Mouse (Mus musculus) embryonic facial prominence, embryonic 12.5 days (tissue): ENCODE data around the gene Nup107. TPM values are rescaled to one million over a fixed set of nuclear protein-coding genes. Genes with fewer than 3 reads are reported as not detected.

Source experiments
- ATAC-seq: fragments of 200-750 bp; cut with Nextera tagmentation; 2 replicates; pipeline ENCODE4 v1.8.0; 2017; ENCODE audit not compliant: insufficient number of reproducible peaks, insufficient read depth, low FRiP score, low TSS enrichment
- H3K27ac ChIP-seq: fragments of 300-500 bp; sonication (generic); 2 replicates; pipeline ENCODE4 v1.5.1; 2016; ENCODE audit warnings: mild to moderate bottlenecking
- H3K27me3 ChIP-seq: fragments of 300-500 bp; sonication (generic); 2 replicates; pipeline ENCODE4 v1.6.1; 2016; ENCODE audit warnings: mild to moderate bottlenecking, moderate library complexity
- H3K36me3 ChIP-seq: fragments of 300-500 bp; sonication (generic); 2 replicates; pipeline ENCODE4 v1.6.1; 2016; ENCODE audit warnings: mild to moderate bottlenecking
- H3K4me1 ChIP-seq: fragments of 300-500 bp; sonication (generic); 2 replicates; pipeline ENCODE4 v1.6.1; 2016
- H3K4me2 ChIP-seq: fragments of 300-500 bp; sonication (generic); replicated peaks from 2 replicates; pipeline ENCODE4 v1.6.1; 2016; ENCODE audit warnings: mild to moderate bottlenecking, moderate library complexity
- H3K4me3 ChIP-seq: fragments of 300-500 bp; sonication (generic); 2 replicates; pipeline ENCODE4 v1.5.1; 2016; ENCODE audit warnings: mild to moderate bottlenecking
- H3K9ac ChIP-seq: fragments of 300-500 bp; sonication (generic); 2 replicates; pipeline ENCODE4 v1.6.1; 2016; ENCODE audit warnings: mild to moderate bottlenecking, moderate library complexity
- H3K9me3 ChIP-seq: fragments of 300-500 bp; sonication (generic); 2 replicates; pipeline ENCODE4 v1.6.1; 2016; ENCODE audit warnings: mild to moderate bottlenecking, moderate library complexity
- WGBS: fragments of 180-500 bp; shearing (Covaris S2); methylation state at CpG from one replicate; pipeline ENCODE4 v1.1.7; 2016; 5-methylcytosine and 5-hydroxymethylcytosine counted together
- polyA plus RNA-seq: library from polyadenylated mRNA; unstranded; fragments of >200 nt; fragmentation: Nextera tagmentation; extraction: Ambion mirVana; gene quantifications from 2 replicates; pipeline ENCODE4 v1.2.1, GENCODE M21; 2016

The Nup107 gene
- polyA plus RNA-seq, 1 experiment from 2014 or later = 85.3 TPM

DNA sequence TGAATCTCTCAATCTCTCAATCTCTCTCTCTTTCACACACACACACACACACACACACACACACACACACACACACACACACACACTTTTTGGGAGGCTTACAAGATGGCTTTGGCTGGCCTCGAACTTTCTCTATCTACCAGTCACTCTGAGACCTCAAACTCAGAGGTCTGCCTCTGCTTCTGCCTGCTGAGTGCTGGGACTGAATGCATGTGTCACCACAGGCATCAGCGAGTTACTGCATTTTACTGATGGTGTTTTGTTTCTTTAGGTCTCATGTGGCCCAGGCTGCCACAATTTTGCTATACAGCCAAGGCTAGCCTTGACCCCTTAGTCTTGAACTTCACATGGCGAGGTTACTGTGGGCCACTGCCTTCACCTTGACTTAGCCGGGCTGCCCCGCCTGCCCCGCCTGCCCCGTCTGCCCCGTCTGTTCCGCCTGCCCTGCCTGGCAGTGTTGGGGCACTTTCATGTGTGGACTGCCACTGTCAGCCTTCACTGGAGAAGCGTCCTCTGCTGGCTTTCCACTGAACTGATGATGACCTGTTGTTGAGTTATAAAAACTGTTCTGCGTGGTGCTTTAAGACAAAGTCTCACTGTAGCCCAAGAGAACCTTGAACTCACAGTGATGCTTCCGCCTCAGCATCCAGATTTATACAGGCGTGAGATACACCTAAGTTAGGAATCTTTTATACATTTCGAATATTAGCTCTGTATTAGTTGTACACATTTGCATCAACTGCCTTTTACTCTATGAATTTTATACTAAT, 9.8 kb downstream of the Nup107 start:
- Histone ChIP-seq H3K4me3 (no peak overlapping the region), H3K27ac (no peak overlapping the region)
- WGBS = 92% methylated on average over 14 of the region's 14 CpGs

DNA sequence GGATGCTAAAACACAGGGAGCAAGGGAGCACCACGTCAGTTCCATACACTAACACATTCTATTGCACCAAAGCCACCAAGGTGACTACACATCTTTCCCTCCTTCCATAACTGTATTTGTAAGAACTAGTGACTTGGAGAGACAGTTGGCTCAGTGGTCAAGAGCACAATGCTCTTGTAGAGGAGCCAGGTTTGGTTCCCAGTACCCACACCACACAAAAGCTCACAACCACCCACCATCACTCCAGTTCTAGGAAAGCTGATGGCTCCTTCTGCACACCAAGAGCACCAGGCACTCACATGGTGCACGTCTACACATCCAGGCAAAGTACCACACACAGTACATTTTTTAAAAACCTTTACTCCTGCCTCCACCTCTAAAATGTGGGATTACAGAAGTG, 10.4 kb downstream of the Nup107 start:
- peaks cover 84% of the 10 kb centered on the region for H3K36me3 ChIP-seq
- no peak overlapping the region for H3K4me2 ChIP-seq
- H3K9ac ChIP-seq = no peak overlapping the region
- H3K4me1 ChIP-seq = no peaks in the 10 kb centered on the region
- no peak for ATAC-seq
- H3K27me3 ChIP-seq = no peaks in the 10 kb centered on the region
- no peak overlapping the region for H3K27ac ChIP-seq
- no peak overlapping the region for H3K4me3 ChIP-seq
- H3K9me3 ChIP-seq = no peaks in the 10 kb centered on the region
- 94% methylated on average over 2 of the region's 2 CpGs for WGBS

More for the DNA sequence above, 9.8 kb downstream of the Nup107 start:
- no peak overlapping the region for H3K4me2 ChIP-seq
- H3K4me1 ChIP-seq = no peaks in the 10 kb centered on the region
- ATAC-seq = no peak
- peaks cover 87% of the 10 kb centered on the region for H3K36me3 ChIP-seq
- H3K27me3 ChIP-seq = no peaks in the 10 kb centered on the region
- no peaks in the 10 kb centered on the region for H3K9me3 ChIP-seq
- no peak overlapping the region for H3K9ac ChIP-seq

DNA sequence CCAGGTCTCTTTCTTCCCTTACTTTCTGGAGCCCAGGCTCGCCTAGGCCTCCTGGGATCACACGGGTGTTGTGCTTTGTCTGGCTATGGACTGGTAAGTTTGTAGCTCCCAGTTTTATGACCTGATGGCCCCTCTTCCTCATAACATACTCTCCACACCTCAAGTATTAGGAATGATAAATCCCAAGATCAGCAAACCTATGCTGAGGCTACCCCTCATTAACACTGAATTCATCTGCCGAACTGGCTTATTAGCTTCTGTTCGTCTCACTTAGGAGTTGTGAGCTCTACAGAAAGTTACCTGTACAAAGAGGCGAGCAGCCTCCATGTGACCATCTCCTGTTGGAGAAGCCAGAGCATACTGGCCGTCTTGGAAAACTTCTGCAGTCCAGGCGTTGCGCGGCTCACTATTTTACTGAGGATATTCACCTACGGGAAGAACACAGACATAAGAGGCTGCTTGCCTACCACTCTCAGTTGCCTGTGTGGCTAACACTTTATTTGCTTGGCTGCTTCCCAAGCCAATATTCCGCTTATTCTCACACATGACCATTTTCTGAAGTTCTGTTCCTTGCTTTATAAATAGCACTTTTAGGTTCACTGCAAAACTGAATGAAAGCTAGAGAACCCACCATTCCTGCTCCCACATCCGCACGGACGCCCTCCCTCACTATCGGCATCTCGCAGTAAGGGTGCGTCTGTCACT, 11.3 kb downstream of the Nup107 start:
- Histone ChIP-seq H3K9me3 (no peaks in the 10 kb centered on the region), H3K36me3 (peaks cover 84% of the 10 kb centered on the region), H3K27me3 (no peaks in the 10 kb centered on the region), H3K4me2 (no peak overlapping the region), H3K9ac (no peak overlapping the region), H3K4me1 (no peaks in the 10 kb centered on the region), H3K27ac (no peak overlapping the region), H3K4me3 (no peak overlapping the region)
- ATAC-seq = no peak
- 95% methylated on average over 17 of the region's 17 CpGs for WGBS

DNA sequence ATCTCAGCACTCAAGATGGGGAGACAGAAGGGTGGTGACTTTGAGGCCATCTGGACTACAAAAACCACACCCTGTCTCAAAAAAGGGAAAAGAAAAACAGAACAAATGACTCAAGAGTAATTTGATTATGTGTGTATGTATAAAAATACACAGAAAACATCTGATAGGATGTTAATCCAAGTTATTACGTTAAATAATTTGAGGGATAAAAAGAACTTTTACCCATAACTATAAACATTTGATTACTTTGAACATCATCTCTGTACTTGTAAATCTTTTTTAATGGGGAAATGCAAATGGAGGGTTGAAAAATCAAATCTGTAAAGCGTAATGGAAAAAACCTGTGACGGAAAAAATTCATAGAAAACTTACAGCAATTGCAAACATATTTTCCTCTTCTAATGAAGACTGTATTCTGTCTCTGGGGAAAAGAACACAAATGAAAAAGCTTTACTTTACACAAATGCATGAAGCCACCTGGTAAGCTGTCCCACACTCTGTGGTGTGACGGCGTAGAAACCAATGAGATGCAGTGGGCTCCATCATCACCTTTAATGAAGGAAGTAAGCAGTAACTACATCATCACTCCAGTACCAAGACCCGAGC, 12.1 kb downstream of the Nup107 start:
- Histone ChIP-seq H3K27ac (no peak overlapping the region), H3K9ac (no peak overlapping the region), H3K36me3 (peaks cover 82% of the 10 kb centered on the region), H3K4me3 (no peak overlapping the region), H3K4me2 (no peak overlapping the region), H3K9me3 (no peaks in the 10 kb centered on the region), H3K4me1 (no peaks in the 10 kb centered on the region), H3K27me3 (no peaks in the 10 kb centered on the region)
- 93% methylated on average over 6 of the region's 6 CpGs for WGBS
- ATAC-seq = no peak

DNA sequence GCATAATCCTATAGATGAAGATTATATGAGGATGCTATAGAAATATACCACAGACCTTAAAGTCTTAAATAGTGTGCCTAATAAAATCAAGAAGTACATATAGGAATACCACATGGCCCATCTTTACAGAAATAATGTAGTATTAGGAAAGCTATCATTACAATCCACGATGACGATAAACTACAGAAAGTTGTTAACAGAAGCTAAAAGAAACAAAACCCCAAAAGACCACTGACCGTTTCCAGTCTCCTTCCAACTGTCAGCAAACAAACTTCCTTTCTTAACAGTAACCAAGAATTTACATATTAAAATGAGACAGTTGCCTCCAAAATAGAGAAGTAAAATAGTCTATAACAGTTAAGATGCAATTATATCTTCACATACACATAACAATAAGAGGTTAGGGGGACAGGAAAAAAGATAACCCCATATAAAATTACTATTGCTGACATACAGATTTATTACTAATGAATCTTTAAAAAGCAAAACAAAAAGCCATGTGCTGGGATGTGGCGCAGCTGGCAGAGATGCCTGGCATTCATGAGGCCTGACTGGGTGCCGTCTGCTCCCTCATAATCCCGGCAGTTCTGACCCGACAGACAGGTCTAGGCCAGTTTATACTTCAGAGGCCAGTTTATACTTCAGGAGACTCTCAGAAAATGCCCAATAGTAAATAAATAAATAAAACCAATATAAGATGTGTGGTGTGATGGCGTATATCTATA, 12.8 kb downstream of the Nup107 start:
- no peak overlapping the region for H3K4me3 ChIP-seq
- 95% methylated on average over 8 of the region's 8 CpGs for WGBS
- no peak overlapping the region for H3K9ac ChIP-seq
- H3K4me2 ChIP-seq = no peak overlapping the region
- H3K27ac ChIP-seq = no peak overlapping the region
- no peaks in the 10 kb centered on the region for H3K4me1 ChIP-seq
- H3K27me3 ChIP-seq = no peaks in the 10 kb centered on the region
- no peaks in the 10 kb centered on the region for H3K9me3 ChIP-seq
- peaks cover 84% of the 10 kb centered on the region for H3K36me3 ChIP-seq
- no peak for ATAC-seq

- H3K27ac ChIP-seq = no peak overlapping the region
- H3K4me1 ChIP-seq = no peaks in the 10 kb centered on the region
- no peaks in the 10 kb centered on the region for H3K9me3 ChIP-seq
- WGBS = 92% methylated on average over 4 of the region's 4 CpGs
- no peak for ATAC-seq
- H3K4me2 ChIP-seq = no peak overlapping the region
- no peak overlapping the region for H3K9ac ChIP-seq
- no peak overlapping the region for H3K4me3 ChIP-seq
- no peaks in the 10 kb centered on the region for H3K27me3 ChIP-seq
- H3K36me3 ChIP-seq = peaks cover 86% of the 10 kb centered on the region
Observed at GRCm38 (mm10) chr10:117778951-117779350, 13.6 kb downstream of the Nup107 start.

- no peaks in the 10 kb centered on the region for H3K4me1 ChIP-seq
- H3K27me3 ChIP-seq = no peaks in the 10 kb centered on the region
- no peak overlapping the region for H3K4me2 ChIP-seq
- no peak overlapping the region for H3K9ac ChIP-seq
- 95% methylated on average over 12 of the region's 12 CpGs for WGBS
- ATAC-seq = no peak
- no peak overlapping the region for H3K4me3 ChIP-seq
- no peaks in the 10 kb centered on the region for H3K9me3 ChIP-seq
- peaks cover 83% of the 10 kb centered on the region for H3K36me3 ChIP-seq
- H3K27ac ChIP-seq = no peak overlapping the region
Observed at GRCm38 (mm10) chr10:117778328-117778910, 14.1 kb downstream of the Nup107 start.

- no peak overlapping the region for H3K4me3 ChIP-seq
- H3K9ac ChIP-seq = no peak overlapping the region
- WGBS = 95% methylated on average over 17 of the region's 17 CpGs
- H3K36me3 ChIP-seq = peaks cover 84% of the 10 kb centered on the region
- no peak for ATAC-seq
- H3K4me2 ChIP-seq = no peak overlapping the region
- no peaks in the 10 kb centered on the region for H3K27me3 ChIP-seq
- no peaks in the 10 kb centered on the region for H3K4me1 ChIP-seq
- no peaks in the 10 kb centered on the region for H3K9me3 ChIP-seq
- H3K27ac ChIP-seq = no peak overlapping the region
Observed at GRCm38 (mm10) chr10:117777501-117778327, 14.8 kb downstream of the Nup107 start.

DNA sequence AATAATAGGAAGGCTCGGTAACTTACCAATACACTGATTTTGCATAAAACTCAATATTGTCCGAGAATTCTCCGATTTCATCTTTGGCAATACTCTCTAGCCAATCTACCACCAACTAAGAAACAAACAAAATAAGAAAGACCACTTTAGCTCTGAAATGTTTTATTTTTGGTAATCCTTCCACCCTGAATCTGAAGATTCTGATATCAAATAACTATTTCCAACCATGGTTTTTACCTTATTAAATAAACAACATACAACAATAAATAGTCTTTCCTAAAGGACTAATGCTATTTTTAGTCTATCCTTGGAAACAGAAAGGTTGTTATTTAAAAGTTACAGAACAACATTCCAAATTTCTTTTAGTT, 15.4 kb downstream of the Nup107 start:
- no peak overlapping the region for H3K4me3 ChIP-seq
- 94% methylated on average over 3 of the region's 3 CpGs for WGBS
- no peaks in the 10 kb centered on the region for H3K4me1 ChIP-seq
- H3K9me3 ChIP-seq = no peaks in the 10 kb centered on the region
- H3K27ac ChIP-seq = no peak overlapping the region
- no peaks in the 10 kb centered on the region for H3K27me3 ChIP-seq
- no peak overlapping the region for H3K9ac ChIP-seq
- H3K36me3 ChIP-seq = peaks cover 84% of the 10 kb centered on the region
- no peak for ATAC-seq
- H3K4me2 ChIP-seq = no peak overlapping the region

DNA sequence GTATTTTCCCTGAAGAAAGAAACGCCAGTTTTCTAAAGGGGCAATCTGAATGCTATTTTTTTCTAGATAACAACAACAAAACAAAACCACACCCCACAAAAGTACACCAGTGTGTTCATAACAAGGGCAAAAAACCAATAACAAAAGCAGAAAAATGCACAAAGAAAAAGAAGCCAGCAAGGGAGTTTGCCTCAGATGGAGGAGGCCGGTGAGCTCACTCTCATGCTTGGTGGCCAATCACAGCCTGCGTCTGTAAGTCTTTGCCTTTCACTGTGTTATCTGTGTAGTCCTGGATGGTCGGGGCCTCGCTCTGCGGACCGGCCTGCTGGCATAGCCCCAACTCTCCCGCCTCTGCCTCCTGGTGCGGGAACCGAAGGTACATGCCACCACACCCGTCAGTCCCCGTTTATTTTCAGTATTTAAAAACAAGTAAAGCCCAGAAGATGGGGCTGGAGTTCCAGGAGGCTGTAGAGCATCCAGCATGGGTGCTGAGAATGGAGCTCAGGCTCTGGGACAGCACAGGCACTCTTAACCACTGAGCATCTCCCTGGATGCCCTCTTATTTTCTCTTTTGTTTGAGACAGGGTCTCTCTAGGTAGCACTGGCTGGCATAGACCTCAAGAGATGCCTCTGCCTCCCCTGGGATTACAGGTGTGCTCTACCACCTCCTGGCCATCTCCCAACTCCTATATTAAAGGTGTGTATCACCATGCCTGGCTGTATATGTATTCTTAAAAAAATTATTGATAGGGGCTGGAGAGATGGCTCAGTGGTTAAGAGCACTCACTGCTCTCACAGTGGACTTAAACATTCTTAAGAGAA, 16.0 kb downstream of the Nup107 start:
- Histone ChIP-seq H3K4me1 (no peaks in the 10 kb centered on the region), H3K27ac (no peak overlapping the region), H3K4me3 (no peak overlapping the region), H3K9me3 (no peaks in the 10 kb centered on the region), H3K27me3 (no peaks in the 10 kb centered on the region), H3K9ac (no peak overlapping the region), H3K4me2 (no peak overlapping the region), H3K36me3 (peaks cover 81% of the 10 kb centered on the region)
- no peak for ATAC-seq
- 94% methylated on average over 12 of the region's 12 CpGs for WGBS
